Mouse (Mus musculus): ENCODE measurements around the gene Lif. TPM values are rescaled to one million over a fixed set of nuclear protein-coding genes. Genes with fewer than 3 reads are reported as not detected.

The Lif gene
- total RNA-seq, 2 experiments from 2014 or later = 1.3 to 2.1 TPM

DNA sequence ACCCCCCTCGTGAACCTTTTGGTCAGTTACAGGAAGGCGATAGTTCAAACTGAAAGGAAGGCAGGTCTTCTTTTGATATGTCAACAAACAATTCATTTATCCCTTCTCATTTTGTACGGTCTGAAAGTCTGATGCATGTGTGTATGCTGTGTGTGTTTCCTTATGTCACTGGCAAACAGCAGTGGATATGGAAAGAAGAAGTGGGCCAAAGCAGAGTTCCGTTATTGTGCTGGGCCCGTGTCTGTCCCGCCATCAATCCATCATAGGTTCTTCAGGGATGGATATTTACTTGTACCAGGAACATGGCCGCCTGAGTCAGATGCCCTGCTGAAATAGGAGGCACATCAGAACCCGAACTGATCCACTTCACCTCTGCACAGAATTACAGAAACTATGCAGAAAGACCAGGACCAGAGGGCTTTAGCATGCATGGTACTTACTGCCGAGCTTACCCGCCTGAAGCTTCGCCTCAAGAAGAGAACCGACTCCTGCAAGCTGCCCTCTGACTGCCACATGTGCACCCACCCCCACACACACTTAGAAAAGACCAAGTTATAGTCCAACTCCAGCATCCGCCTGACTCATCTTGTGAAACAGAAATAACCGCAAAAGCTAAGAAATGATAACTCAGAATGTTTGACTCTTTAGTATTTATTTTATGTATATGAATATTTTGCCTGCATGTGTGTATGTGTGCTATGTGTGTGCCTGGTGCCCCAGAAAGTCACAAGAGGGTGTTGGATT lies 62.0 kb downstream of the Lif start:
- DNase-seq (ENCODE audit: extremely low spot score in 1 of 2, low spot score in 1 of 2) = no peak

DNA sequence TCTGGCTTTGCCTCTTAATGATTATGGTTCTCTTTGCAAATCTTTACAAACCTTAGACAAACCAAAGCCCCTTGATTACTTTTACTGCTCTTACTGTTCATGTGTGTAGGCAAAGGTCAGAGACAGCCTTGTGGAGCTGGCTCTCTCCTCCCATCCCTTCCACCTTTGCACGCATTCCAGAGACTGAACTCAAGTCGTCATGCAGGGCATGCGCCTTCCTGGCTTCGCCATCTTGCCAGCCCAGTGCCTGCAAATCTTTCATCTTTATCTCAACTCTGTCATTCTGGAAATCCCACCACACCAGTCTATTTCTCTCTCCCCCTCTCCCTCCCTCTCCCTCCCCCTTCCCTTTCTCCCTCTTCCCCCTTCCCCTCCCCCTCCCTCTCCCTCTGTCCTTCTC lies 63.5 kb downstream of the Lif start:
- no peak for DNase-seq (ENCODE audit: extremely low spot score in 1 of 2, low spot score in 1 of 2)

Other genes starting within 250 kb of the Lif start
- gene Sec14l4, start 226.1 kb upstream of the Lif start, total RNA-seq (2021) = under 1 TPM; 0.17 to 0.19 TPM
- 1 to 10 TPM; 1.6 to 1.9 TPM for gene Sec14l3, start 192.7 kb upstream of the Lif start, total RNA-seq (2021)
- gene Mtfp1, start 162.1 kb upstream of the Lif start, total RNA-seq (2021) = 100 to 1,000 TPM; 109 to 126 TPM
- gene Sec14l2, start 134.1 kb upstream of the Lif start, total RNA-seq (2021) = 10 to 100 TPM; 57.2 to 59.4 TPM
- gene Rnf215, start 122.4 kb upstream of the Lif start, total RNA-seq (2021) = 10 to 100 TPM; 31.1 to 31.2 TPM
- 10 to 100 TPM; 10.7 to 10.9 TPM for gene Ccdc157, start 97.3 kb upstream of the Lif start, total RNA-seq (2021)
- gene Sf3a1, start 97.2 kb upstream of the Lif start, total RNA-seq (2021) = 10 to 100 TPM; 68.8 to 69.2 TPM
- 10 to 100 TPM; 29.2 to 32.7 TPM for gene Tbc1d10a, start 70.8 kb upstream of the Lif start, total RNA-seq (2021)
- 1 to 10 TPM; 6.0 to 6.1 TPM for gene Castor1, start 39.3 kb upstream of the Lif start, total RNA-seq (2021)
- under 1 TPM in 1 of 2 experiments, not detected in 1; 0.12 TPM for gene Osm, start 21.1 kb upstream of the Lif start, total RNA-seq (2021)
- gene Hormad2, start 183.5 kb downstream of the Lif start, total RNA-seq (2021) = under 1 TPM in 1 of 2 experiments, not detected in 1; 0.45 TPM